Mouse (Mus musculus): ENCODE data around the gene Mospd3.

DNA sequence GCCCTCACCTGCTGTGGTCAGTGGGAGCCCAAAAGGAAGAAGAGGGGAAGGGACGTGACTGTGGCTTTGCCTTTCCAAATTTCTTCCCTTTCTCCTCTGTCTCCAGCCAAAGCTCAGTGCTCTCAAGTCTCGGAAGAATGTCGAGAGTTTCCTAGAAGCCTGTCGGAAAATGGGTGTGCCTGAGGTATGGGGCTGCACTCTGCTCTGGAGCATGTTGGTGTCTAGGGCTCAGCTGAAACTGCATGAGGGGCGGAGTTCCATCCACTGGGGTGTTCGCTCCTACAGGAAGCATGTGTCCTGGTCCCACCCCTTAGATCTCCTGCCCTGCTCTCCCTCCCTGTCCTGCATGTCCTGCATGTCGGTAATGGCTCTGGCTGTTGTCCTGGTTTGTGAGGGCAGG is 38.6 kb upstream of the Mospd3 start:
- TF ChIP-seq CTCF (IDR thresholded peaks at IDR 0.05; ENCODE audit: low read depth, low read length): no peak
- TF ChIP-seq POLR2A (IDR thresholded peaks at IDR 0.05; ENCODE audit: insufficient read depth, low read length): no peak
- no peak for TF ChIP-seq EP300 (IDR thresholded peaks at IDR 0.05; ENCODE audit: insufficient read depth, low read depth, low read length)
